Comparison of ENCODE assay signal across 8 mouse cellular contexts in the genomic region with DNA sequence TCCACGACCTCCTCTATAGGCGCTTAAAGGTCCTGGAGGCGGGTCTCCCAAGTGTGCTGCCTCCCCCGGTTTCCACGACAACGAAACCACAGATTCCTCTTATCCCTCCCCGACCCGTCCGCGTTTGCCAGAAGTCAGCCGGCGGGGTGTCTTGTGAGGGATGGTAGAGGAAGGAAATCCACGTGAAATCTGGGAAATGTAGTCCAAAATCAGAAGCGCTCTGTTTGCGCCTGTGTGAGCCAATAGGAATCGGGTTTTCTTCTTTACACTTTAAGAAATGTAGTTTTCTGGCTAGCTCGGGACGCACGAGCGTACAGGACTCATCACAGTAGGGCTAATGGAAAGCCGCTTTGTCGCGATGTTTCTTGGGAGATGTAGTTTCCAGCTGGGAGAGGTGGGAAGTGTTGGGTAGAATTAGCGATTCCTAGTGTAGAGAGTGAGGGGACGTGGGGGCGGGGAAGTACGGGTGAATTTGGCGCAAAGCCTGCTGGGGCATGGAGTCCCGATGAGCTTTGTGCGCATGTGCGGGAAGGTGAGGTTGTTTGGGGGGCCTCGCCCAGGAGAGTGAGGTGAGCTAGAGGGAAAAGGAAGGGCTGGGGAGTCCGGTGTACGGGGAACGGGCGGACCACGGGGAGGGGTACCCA. TPM values are rescaled to one million over a fixed set of nuclear protein-coding genes. Genes with fewer than 3 reads are reported as not detected.
DNase-seq lines count a peak whose midpoint lies in the region; ATAC-seq lines count a peak whose summit lies in the region.

Gene Zfp444 (plus strand): TSS at position 221 of the 644 bp plus-strand sequence.

- H3K27ac ChIP-seq in forebrain, embryonic 14.5 days (ENCODE audit: low read depth, low read length): peak within 1 kb of the TSS; percentile 77
- H3K27ac ChIP-seq in neural tube, embryonic 15.5 days (replicated peaks): peak within 1 kb of the TSS; percentile 92

- H3K9me3 ChIP-seq in forebrain, embryonic 14.5 days (replicated peaks; ENCODE audit: control insufficient read depth, low read length): no peaks in the 10 kb centered on the region
- H3K9me3 ChIP-seq in neural tube, embryonic 15.5 days (replicated peaks): no peaks in the 10 kb centered on the region

- H3K36me3 ChIP-seq in forebrain, embryonic 14.5 days (ENCODE audit: control insufficient read depth, insufficient read depth, low read length): peaks cover 12% of the 10 kb centered on the region; the same call in 1 of the 2 replicates
- peaks cover 14% of the 10 kb centered on the region; the same call in 1 of the 2 replicates for H3K36me3 ChIP-seq in neural tube, embryonic 15.5 days

- H3K4me2 ChIP-seq in forebrain, embryonic 14.5 days (ENCODE audit: low read length): peak within 1 kb of the TSS; percentile 85
- H3K4me2 ChIP-seq in neural tube, embryonic 15.5 days: peak within 1 kb of the TSS; percentile 89

- peaks cover 2% of the 10 kb centered on the region; the same call in 1 of the 2 replicates for H3K4me1 ChIP-seq in forebrain, embryonic 14.5 days (ENCODE audit: control insufficient read depth, insufficient read depth, low read length)
- peaks cover 22% of the 10 kb centered on the region for H3K4me1 ChIP-seq in neural tube, embryonic 15.5 days

- ATAC-seq in forebrain, embryonic 14.5 days: peak; percentile 99
- ATAC-seq in neural tube, embryonic 15.5 days (ENCODE audit: low FRiP score): peak; percentile 97

- intact Hi-C loops in heart, postnatal 14 days (cut with DNase I): loop anchor here (2.0 kb wide), 1 partner anchor 19 kb away; no protein-coding TSS in a partner anchor

- DNase-seq in ES-CJ7 (ENCODE audit: low read depth, low spot score): peak; percentile 100
- peak; percentile 98 for DNase-seq in cerebellum, adult 11 months
- DNase-seq in forebrain, embryonic 14.5 days (ENCODE audit: low spot score): peak; percentile 100
- peak; percentile 96 for DNase-seq in heart, postnatal 14 days
- DNase-seq in layer of hippocampus, adult 11-12 months (ENCODE audit: low spot score): peak; percentile 99
- peak; percentile 99 for DNase-seq in lung, adult 18-20 months
- peak; percentile 97 for DNase-seq in testis, postnatal 14 days (ENCODE audit: low spot score)

- 1% methylated on average over 37 of the region's 37 CpGs for WGBS in forebrain, embryonic 14.5 days
- WGBS in neural tube, embryonic 15.5 days: 0% methylated on average over 37 of the region's 37 CpGs

- peak within 1 kb of the TSS; percentile 79 for H3K9ac ChIP-seq in forebrain, embryonic 14.5 days (ENCODE audit: low read length)
- H3K9ac ChIP-seq in neural tube, embryonic 15.5 days (replicated peaks): peak within 1 kb of the TSS; percentile 67

- H3K27me3 ChIP-seq in forebrain, embryonic 14.5 days (replicated peaks; ENCODE audit: control insufficient read depth, insufficient read depth, low read length): no peaks in the 10 kb centered on the region
- no peaks in the 10 kb centered on the region for H3K27me3 ChIP-seq in neural tube, embryonic 15.5 days (replicated peaks)

- H3K4me3 ChIP-seq in forebrain, embryonic 14.5 days (ENCODE audit: low read depth, low read length): peak within 1 kb of the TSS; percentile 65
- peak within 1 kb of the TSS; percentile 68 for H3K4me3 ChIP-seq in neural tube, embryonic 15.5 days (replicated peaks)

RNA-seq across cellular contexts. Expression of gene Zfp444, which starts in this region (rescaled TPM):
- 88.2 and 96.3 TPM in 2 replicates for polyA plus RNA-seq in forebrain, embryonic 14.5 days (2014; fragmentation: Nextera tagmentation; extraction: Ambion mirVana)
- 10 to 100 TPM; 10.3 to 11.5 TPM for total RNA-seq in heart, postnatal 14 days (2021)
- polyA plus RNA-seq in neural tube, embryonic 15.5 days (2015; fragmentation: Nextera tagmentation; extraction: Ambion mirVana): 80.3 and 86.4 TPM in 2 replicates

Comparison
In these comparisons a context has a peak if more than half of its experiments do, and no peak if none do; other contexts are left out.
1. Peak in every context shown above with its lines: DNase-seq, ATAC-seq, H3K4me3 ChIP-seq and H3K27ac ChIP-seq.